In the genomic region with DNA sequence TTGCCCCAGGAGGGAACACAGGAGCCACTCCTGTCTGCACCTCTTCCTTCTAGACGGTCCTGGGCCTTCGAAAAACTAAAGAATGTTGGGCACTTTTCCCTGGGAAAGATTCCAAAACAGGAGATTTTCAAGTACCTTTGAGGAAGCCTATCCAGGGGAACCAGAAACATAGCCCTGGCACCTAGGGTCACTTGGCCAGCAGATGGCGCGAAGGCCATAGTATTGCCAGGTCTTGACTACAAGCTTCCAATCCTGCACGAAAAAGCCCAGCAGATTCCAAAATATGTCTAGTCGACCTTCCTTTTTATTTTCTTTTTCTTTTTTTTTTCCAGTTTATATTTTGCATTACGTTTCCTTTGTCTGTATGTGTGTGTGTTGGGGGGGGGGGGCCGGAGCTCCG, we compare ENCODE assay signal across 9 mouse cellular contexts. TPM values are rescaled to one million over a fixed set of nuclear protein-coding genes. Genes with fewer than 3 reads are reported as not detected.
DNase-seq lines count a peak whose midpoint lies in the region; ATAC-seq and TF ChIP-seq lines count a peak whose summit lies in the region.
"Had no signal": no experiment of that assay in that cellular context is flagged by ENCODE, and none has a peak within 500 bp of the region (broad histone marks: within the 10 kb centered on the region; RNA-seq: fewer than 3 reads in every experiment).

No protein-coding gene starts in this region.

- no peaks in the 10 kb centered on the region for H3K27me3 ChIP-seq in cerebellum, adult 2 months (ENCODE audit: control insufficient read depth, insufficient read depth, low read length)
- H3K27me3 ChIP-seq in Patski = no peaks in the 10 kb centered on the region
- H3K27me3 ChIP-seq in midbrain, embryonic 16.5 days (ENCODE audit: control insufficient read depth, insufficient read depth, low read depth, low read length) = no peaks in the 10 kb centered on the region

- H3K36me3 ChIP-seq in midbrain, embryonic 16.5 days (ENCODE audit: control insufficient read depth, insufficient read depth, low read length) = no peaks in the 10 kb centered on the region
- H3K36me3 ChIP-seq: G1E had no signal

- CTCF ChIA-PET in Patski (lab: Charles Lee) = interaction anchor here (1.3 kb wide), 1 partner anchor 302 kb away, joined by 3 read pairs; no protein-coding TSS in a partner anchor

- no peak overlapping the region for H3K4me3 ChIP-seq in cerebellum, adult 2 months (replicated peaks; ENCODE audit: insufficient read depth, low read depth, low read length)
- no peak overlapping the region for H3K4me3 ChIP-seq in midbrain, embryonic 16.5 days (ENCODE audit: low read depth, low read length)

- ATAC-seq in Patski = no peak
- no peak for ATAC-seq in midbrain, embryonic 16.5 days

- peak; percentile 39 to 43 for DNase-seq in cerebellum, adult 2 months
- DNase-seq in cerebellum, adult 8-10 months = no peak
- peak; percentile 32 to 49 for DNase-seq in layer of hippocampus, postnatal 10 days (ENCODE audit: low spot score in 2 of 2)
- DNase-seq in layer of hippocampus, postnatal 14 days (ENCODE audit: low spot score in 2 of 2) = no peak
- DNase-seq in Patski (ENCODE audit: low read depth, low spot score) = no peak
- peak; percentile 72 to 76 for DNase-seq in kidney, postnatal 4 days
- no peak for DNase-seq in T-cell, adult 2 months (ENCODE audit: low spot score)

- in situ Hi-C loops in Patski (cut with MboI; ENCODE audit: low pct_unique_long_range_greater_than_20kb) = loop anchor here (10.0 kb wide), 1 partner anchor 301 kb away; no protein-coding TSS in a partner anchor

- H3K9ac ChIP-seq in midbrain, embryonic 16.5 days (ENCODE audit: low read depth, low read length) = no peak overlapping the region

- WGBS in cerebellum, adult 2 months = 36% methylated on average over 9 of the region's 9 CpGs
- 47% methylated on average over 9 of the region's 9 CpGs for WGBS in midbrain, embryonic 16.5 days

- POLR2A ChIA-PET in Patski (lab: Charles Lee) = no interaction called here

- TF ChIP-seq CTCF in cerebellum, adult 2 months (IDR thresholded peaks at IDR 0.05; ENCODE audit: borderline replicate concordance, insufficient read depth, low read depth, low read length) = peak; percentile 60; the same call in 1 of the 2 replicates
- peak; percentile 73 for TF ChIP-seq CTCF in Patski (IDR thresholded peaks at IDR 0.05)

- TF ChIP-seq POLR2A in cerebellum, adult 2 months (IDR thresholded peaks at IDR 0.05; ENCODE audit: borderline replicate concordance, insufficient read depth, low read length) = no peak

- peaks cover 4% of the 10 kb centered on the region; the same call in 1 of the 2 replicates for H3K4me1 ChIP-seq in cerebellum, adult 2 months (ENCODE audit: control insufficient read depth, insufficient read depth, low read length)
- peaks cover 3% of the 10 kb centered on the region for H3K4me1 ChIP-seq in midbrain, embryonic 16.5 days (ENCODE audit: control insufficient read depth, insufficient read depth, low read length)

- no peaks in the 10 kb centered on the region for H3K9me3 ChIP-seq in midbrain, embryonic 16.5 days (replicated peaks; ENCODE audit: control insufficient read depth, low read length, poor library complexity, severe bottlenecking)
- H3K9me3 ChIP-seq: G1E had no signal

- no peak overlapping the region for H3K4me2 ChIP-seq in midbrain, embryonic 16.5 days (ENCODE audit: low read length)

- no peak overlapping the region for H3K27ac ChIP-seq in cerebellum, adult 2 months (ENCODE audit: insufficient read depth, low read length)
- H3K27ac ChIP-seq in midbrain, embryonic 16.5 days (ENCODE audit: low read length) = no peak overlapping the region

RNA-seq across cellular contexts. Expression of a gene that starts 5.8 kb away (rescaled TPM):
- 0.90 and 2.5 TPM in 2 replicates for polyA plus RNA-seq in cerebellum, adult 2 months (2012; rRNA removed)
- 1 to 10 TPM in 1 of 2 experiments, not detected in 1; 5.9 TPM for total RNA-seq in layer of hippocampus, postnatal 10 days (2021)
- not detected for total RNA-seq in layer of hippocampus, postnatal 14 days (2021)
- not detected for polyA plus RNA-seq in Patski (2021)
- polyA plus RNA-seq in midbrain, embryonic 16.5 days (2015; fragmentation: Nextera tagmentation; extraction: Ambion mirVana) = 0.80 and 1.4 TPM in 2 replicates

RNA-seq across cellular contexts. Expression of a gene that starts 5.8 kb away (rescaled TPM):
- 50.0 and 50.4 TPM in 2 replicates for polyA plus RNA-seq in cerebellum, adult 2 months (2012; rRNA removed)
- 10 to 100 TPM; 49.9 to 57.0 TPM for total RNA-seq in layer of hippocampus, postnatal 10 days (2021)
- 10 to 100 TPM; 47.8 to 49.2 TPM for total RNA-seq in layer of hippocampus, postnatal 14 days (2021)
- 107 TPM for polyA plus RNA-seq in Patski (2021)
- 18.5 and 24.0 TPM in 2 replicates for polyA plus RNA-seq in midbrain, embryonic 16.5 days (2015; fragmentation: Nextera tagmentation; extraction: Ambion mirVana)

Comparison
In these comparisons a context has a peak if more than half of its experiments do, and no peak if none do; other contexts are left out.
1. DNase-seq: peak in cerebellum, adult 2 months (2 of 2), layer of hippocampus, postnatal 10 days (2 of 2) and kidney, postnatal 4 days (2 of 2); none in cerebellum, adult 8-10 months (single experiment), layer of hippocampus, postnatal 14 days (0 of 2), Patski (single experiment) and T-cell, adult 2 months (single experiment).